Mouse (Mus musculus) C2C12 (cell line): ENCODE results near the gene Dlx1.

Experiments
- CTCF ChIP-seq: IDR thresholded peaks from one replicate; pipeline ENCODE4 v1.5.1; 2011; ENCODE audit not compliant: control insufficient read depth, insufficient read depth, insufficient read length
- MAX ChIP-seq: IDR thresholded peaks from one replicate; pipeline ENCODE4 v1.6.1; 2011; ENCODE audit warnings: mild to moderate bottlenecking, control low read depth
- USF1 ChIP-seq: IDR thresholded peaks from one replicate; pipeline ENCODE4 v1.6.1; 2011; ENCODE audit warnings: low read depth, mild to moderate bottlenecking, control low read depth, moderate library complexity

DNA sequence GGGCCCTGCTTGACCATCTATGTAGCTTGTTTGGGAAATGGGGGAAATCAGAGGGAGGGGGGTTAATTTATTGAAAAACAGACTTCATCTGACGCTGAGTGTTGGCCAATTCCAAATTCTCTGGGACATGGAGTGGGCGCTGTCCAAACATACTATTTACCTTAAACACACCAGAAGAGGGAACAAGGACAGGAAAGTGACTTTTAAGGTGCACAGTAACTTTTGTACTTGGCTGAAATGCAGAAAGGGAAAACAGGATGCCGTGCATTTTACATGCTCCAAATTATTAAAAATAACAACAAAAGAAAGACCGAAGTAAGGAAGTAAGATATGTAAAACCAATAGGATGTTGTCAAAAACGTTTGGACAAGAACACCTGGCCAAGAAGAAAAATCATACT is 5.2 kb downstream of the Dlx1 start:
- TF ChIP-seq MAX (no peak), CTCF (no peak), USF1 (no peak)
